Mouse (Mus musculus) C2C12 (cell line): ENCODE data around the gene Adam10. TPM values are rescaled to one million over a fixed set of nuclear protein-coding genes. Genes with fewer than 3 reads are reported as not detected.

Source experiments
- H3K27me3 ChIP-seq: one replicate; pipeline ENCODE4 v1.6.1; 2011; ENCODE audit not compliant: control insufficient read depth, insufficient read depth, insufficient read length
- H3K36me3 ChIP-seq: one replicate; pipeline ENCODE4 v1.6.1; 2011; ENCODE audit not compliant: control insufficient read depth, insufficient read depth
- H3K4me3 ChIP-seq: one replicate; pipeline ENCODE4 v1.5.1; 2011; ENCODE audit warnings: mild to moderate bottlenecking, control low read depth; ENCODE audit not compliant: poor library complexity, insufficient read depth, severe bottlenecking
- H3K79me2 ChIP-seq: one replicate; pipeline ENCODE4 v1.6.1; 2011; ENCODE audit not compliant: control insufficient read depth, insufficient read depth
- H3K79me3 ChIP-seq: one replicate; pipeline ENCODE4 v1.6.1; 2011; ENCODE audit warnings: low read depth, control low read depth
- H3ac ChIP-seq: one replicate; pipeline ENCODE3; 2011; ENCODE audit warnings: low read depth; ENCODE audit not compliant: control insufficient read depth, insufficient read length
- CEBPB ChIP-seq: IDR thresholded peaks from one replicate; pipeline ENCODE4 v1.6.1; 2011; ENCODE audit warnings: low read depth, mild to moderate bottlenecking, control low read depth, moderate library complexity
- CTCF ChIP-seq: IDR thresholded peaks from one replicate; pipeline ENCODE4 v1.5.1; 2011; ENCODE audit not compliant: control insufficient read depth, insufficient read depth, insufficient read length
- FOSL1 ChIP-seq: IDR thresholded peaks from one replicate; pipeline ENCODE4 v1.8.0; 2011; ENCODE audit warnings: mild to moderate bottlenecking, low read length; ENCODE audit not compliant: poor library complexity, insufficient read depth, severe bottlenecking
- MAX ChIP-seq: IDR thresholded peaks from one replicate; pipeline ENCODE4 v1.6.1; 2011; ENCODE audit warnings: mild to moderate bottlenecking, control low read depth
- MYOD1 ChIP-seq: IDR thresholded peaks from one replicate; pipeline ENCODE4 v1.6.1; 2011; ENCODE audit warnings: low read depth; ENCODE audit not compliant: control insufficient read depth, insufficient read length
- MYOG ChIP-seq: IDR thresholded peaks from one replicate; pipeline ENCODE4 v1.6.1; 2011; ENCODE audit not compliant: control insufficient read depth, insufficient read length; ENCODE audit errors: extremely low read depth
- USF1 ChIP-seq: IDR thresholded peaks from one replicate; pipeline ENCODE4 v1.6.1; 2011; ENCODE audit warnings: low read depth, mild to moderate bottlenecking, control low read depth, moderate library complexity
- polyA plus RNA-seq: library from polyadenylated mRNA; unstranded; fragments of >200 nt; fragmentation: generic; extraction: Trizol; gene quantifications from one replicate; pipeline ENCODE4 v1.2.1, GENCODE M21; 2012; ENCODE audit warnings: missing spikeins

The Adam10 gene
- polyA plus RNA-seq, 1 experiment: 20.6 TPM

DNA sequence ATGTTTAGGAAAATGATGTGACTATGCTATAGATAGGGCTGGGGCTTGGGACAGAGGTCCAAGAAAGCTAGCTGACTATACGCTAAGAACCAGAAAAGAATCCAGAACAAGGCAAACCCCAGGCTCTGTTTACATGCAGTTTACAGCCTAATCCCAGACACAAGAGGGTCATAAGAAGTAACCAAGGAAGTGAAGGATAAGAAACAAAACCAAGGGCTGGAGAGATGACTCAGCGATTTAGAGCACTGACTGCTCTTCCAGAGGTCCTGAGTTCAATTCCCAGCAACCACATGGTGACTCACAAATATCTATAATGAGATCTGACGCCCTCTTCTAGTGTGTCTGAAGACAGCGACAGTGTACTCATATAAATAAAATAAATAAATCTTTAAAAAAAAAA is 3.7 kb upstream of the Adam10 start:
- Histone ChIP-seq H3ac (no peak overlapping the region), H3K36me3 (no peaks in the 10 kb centered on the region), H3K79me3 (peaks cover 4% of the 10 kb centered on the region), H3K79me2 (peaks cover 11% of the 10 kb centered on the region), H3K27me3 (no peaks in the 10 kb centered on the region), H3K4me3 (no peak overlapping the region)
- TF ChIP-seq CEBPB (no peak), CTCF (no peak), USF1 (no peak), MYOD1 (no peak), MAX (no peak), FOSL1 (no peak), MYOG (no peak)

DNA sequence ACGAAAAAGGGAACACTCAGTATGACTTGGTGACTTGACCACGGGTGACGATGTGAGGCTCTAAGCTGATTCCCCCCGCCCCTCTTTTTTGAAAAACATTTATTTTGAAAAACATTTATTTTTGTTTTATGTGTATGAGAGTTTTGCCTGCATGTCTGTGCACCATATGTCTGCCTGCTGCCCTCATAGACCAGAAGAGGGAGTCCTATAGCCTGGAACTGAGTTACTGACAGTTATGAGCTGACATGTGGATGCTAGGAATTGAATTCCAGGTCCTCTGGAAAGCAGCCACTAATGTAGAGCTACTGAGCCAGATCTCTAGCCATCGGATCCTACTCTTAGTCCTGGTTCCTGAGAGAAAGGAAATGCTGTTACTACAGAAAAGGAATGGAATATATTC is 2.8 kb upstream of the Adam10 start:
- Histone ChIP-seq H3K79me3 (peaks cover 13% of the 10 kb centered on the region), H3ac (no peak overlapping the region), H3K27me3 (no peaks in the 10 kb centered on the region), H3K36me3 (no peaks in the 10 kb centered on the region), H3K79me2 (peaks cover 20% of the 10 kb centered on the region), H3K4me3 (no peak overlapping the region)
- TF ChIP-seq FOSL1: no peak
- no peak for TF ChIP-seq MYOG
- TF ChIP-seq USF1: no peak
- TF ChIP-seq MAX: no peak
- TF ChIP-seq CTCF: no peak
- no peak for TF ChIP-seq CEBPB
- TF ChIP-seq MYOD1: no peak

DNA sequence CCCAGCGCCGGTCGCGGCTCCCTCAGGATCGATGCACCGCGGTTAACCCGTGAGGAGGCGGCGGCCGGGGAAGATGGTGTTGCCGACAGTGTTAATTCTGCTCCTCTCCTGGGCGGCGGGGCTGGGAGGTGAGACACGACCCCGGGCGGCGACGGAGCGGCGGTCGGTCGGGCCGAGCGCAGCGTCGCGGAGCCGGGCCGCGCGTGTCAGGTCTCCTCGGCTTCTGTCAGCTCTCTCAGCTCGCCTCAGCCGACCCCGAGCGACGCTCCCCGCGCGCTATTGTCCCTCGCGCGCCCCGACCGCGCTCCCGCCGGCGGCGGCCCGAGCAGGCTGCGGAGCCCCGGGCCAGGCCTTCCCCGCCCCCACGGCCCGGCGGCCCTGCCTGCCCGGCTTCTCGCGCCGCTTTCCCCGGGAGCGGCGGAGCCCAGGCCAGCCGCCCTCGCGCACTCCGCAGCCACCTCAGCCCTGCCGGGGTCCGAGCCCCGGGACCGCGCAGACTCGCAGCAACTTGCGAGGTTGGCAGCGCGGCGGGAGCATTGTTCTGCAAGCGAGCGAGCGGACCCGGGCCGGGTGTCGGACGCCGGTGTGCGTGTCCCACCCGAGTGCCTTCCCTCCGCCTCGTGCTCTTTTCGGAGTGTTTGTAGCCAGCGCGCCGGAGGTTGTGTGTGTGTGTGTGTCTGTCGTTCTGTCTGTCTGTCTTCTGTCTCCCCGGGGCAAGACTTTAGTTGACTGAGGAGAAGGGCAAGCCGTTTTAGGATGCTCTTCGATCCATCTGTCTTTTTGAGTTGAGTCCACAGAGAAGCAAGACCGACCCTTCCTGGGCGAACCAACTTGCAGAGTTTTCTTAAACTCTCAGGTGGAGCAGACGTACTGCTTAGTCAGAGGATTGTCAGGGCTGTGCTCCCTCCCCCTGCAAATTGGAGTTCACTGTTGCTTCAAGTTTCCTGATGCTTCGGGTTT is 615 bp downstream of the Adam10 start:
- Histone ChIP-seq H3K27me3 (no peaks in the 10 kb centered on the region), H3K4me3 (peak overlapping the region; percentile 57), H3K79me3 (peaks cover 44% of the 10 kb centered on the region), H3K36me3 (no peaks in the 10 kb centered on the region), H3K79me2 (peaks cover 54% of the 10 kb centered on the region), H3ac (peak overlapping the region; percentile 94)
- TF ChIP-seq MAX (no peak), CEBPB (no peak), USF1 (no peak), MYOG (no peak)

DNA sequence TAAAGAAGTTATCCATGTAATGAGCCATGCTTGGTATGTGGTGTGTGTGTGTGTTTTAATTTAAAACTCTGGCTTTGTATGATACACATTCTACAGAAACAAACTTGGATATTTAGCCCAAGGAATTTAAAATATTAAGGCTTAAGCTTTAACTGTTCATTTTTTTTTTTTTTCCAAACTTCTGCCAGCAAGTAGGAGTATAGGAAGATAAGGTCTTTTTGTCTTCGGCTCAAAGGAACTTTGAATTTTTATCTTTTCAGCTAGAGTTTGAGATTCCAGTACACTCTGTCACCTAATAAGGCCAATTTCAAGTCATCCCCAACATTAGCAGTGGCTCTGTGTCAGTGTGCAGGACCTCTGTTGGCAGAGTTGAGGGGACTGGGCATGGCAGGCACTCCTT is 3.4 kb downstream of the Adam10 start:
- TF ChIP-seq USF1 (no peak), FOSL1 (no peak), MYOG (no peak), MAX (no peak), CEBPB (no peak), MYOD1 (no peak), CTCF (no peak)
- Histone ChIP-seq H3K27me3 (no peaks in the 10 kb centered on the region), H3K79me2 (peaks cover 82% of the 10 kb centered on the region), H3K79me3 (peaks cover 63% of the 10 kb centered on the region), H3K4me3 (no peak overlapping the region), H3ac (no peak overlapping the region), H3K36me3 (no peaks in the 10 kb centered on the region)

DNA sequence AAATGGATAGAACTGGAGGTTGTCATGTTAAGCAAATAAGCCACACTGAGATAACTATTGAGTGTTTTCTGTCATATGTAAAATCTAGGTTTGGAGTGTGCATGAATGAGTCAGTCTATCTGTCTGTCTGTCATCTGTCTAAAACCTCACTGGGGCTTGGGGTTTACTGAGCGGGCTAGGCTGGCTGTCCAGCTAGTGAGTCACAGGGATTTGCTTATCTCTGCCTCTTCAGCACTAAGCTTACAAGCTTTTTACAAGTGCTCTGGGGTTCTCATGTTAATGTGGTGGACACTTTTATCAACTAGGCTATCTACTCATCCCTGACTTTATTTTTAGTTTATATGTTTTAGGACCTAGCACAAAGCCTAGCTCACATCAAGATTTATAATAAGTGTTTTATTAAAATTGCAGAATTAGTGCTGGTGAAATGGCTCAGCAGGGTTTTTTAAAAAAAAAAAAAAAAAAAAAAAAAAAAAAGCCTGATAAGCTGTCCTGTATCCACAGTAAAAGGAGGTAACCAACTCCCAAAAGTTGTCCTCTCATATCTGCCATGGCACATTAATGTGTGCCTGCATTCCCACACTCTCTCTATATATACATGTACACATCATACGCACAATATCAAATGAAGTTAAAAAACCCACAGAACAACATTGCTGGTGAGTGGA is 9.6 kb downstream of the Adam10 start:
- Histone ChIP-seq H3ac (no peak overlapping the region), H3K79me3 (peaks cover 61% of the 10 kb centered on the region), H3K4me3 (no peak overlapping the region), H3K79me2 (peaks cover 94% of the 10 kb centered on the region), H3K36me3 (no peaks in the 10 kb centered on the region), H3K27me3 (no peaks in the 10 kb centered on the region)
- no peak for TF ChIP-seq CEBPB
- TF ChIP-seq FOSL1: peak; percentile 35
- TF ChIP-seq MYOD1: peak; percentile 41

DNA sequence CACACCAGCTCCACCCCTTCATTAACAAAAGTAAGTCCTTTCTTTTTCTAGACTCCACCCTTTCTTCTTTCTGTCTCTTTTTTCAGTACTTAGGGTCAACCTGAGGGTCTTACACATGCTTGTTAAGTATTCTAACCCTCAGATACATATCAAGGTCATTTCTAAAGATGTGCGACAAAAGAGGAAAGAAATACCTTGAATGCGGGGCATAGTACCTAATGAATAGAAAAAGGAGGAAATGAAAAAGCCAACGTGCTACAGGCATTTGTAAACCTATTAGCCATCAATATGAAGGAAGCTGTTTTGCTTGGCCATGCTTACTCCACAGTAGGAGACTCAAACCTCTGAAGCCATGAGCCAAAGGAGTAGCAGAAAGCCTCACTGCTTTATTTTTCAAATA is 11.1 kb downstream of the Adam10 start:
- no peaks in the 10 kb centered on the region for H3K27me3 ChIP-seq
- H3K36me3 ChIP-seq: no peaks in the 10 kb centered on the region
- TF ChIP-seq CTCF: no peak
- TF ChIP-seq MYOG: no peak
- TF ChIP-seq MAX: no peak
- no peak for TF ChIP-seq USF1
- no peak for TF ChIP-seq MYOD1
- TF ChIP-seq FOSL1: no peak
- no peak for TF ChIP-seq CEBPB
- peaks cover 61% of the 10 kb centered on the region for H3K79me3 ChIP-seq
- no peak overlapping the region for H3ac ChIP-seq
- H3K79me2 ChIP-seq: peaks cover 94% of the 10 kb centered on the region
- H3K4me3 ChIP-seq: no peak overlapping the region
